Mouse (Mus musculus): Measurements from ENCODE around the gene Ifna15. TPM values are rescaled to one million over a fixed set of nuclear protein-coding genes. Genes with fewer than 3 reads are reported as not detected.

Ifna15 gene
- total and polyA plus RNA-seq, 3 experiments, result not detected

DNA sequence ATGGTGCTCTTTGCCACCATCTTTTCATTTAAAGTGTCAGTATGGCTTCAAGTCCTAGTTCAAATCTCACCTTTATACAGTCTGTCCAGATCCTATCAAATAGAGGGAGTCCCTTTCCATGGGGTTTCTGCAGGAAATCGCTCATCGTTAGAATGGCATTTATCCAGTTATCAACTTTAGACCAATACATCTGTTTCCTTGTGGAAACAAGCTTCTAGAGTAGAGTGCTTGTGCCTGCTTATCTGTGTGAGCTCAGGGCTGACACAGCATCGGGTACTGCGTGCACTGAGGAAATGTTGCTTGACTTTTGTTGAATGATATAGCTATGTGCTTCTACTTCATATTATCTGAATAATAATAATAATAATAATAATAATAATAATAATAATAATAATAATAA lies 44.3 kb downstream of the Ifna15 start:
- Histone ChIP-seq H3K79me2 (replicated peaks; ENCODE audit: control insufficient read depth, extremely low read depth, insufficient read depth, poor library complexity, severe bottlenecking) (no peaks in the 10 kb centered on the region), H3K27ac (ENCODE audit: insufficient read depth, low read depth) (no peak overlapping the region), H3K4me2 (ENCODE audit: insufficient read depth, low read depth, poor library complexity, severe bottlenecking) (no peak overlapping the region), H3K4me3 (replicated peaks in 1 of 3; ENCODE audit: low read depth in 2 of 3, low read length in 2 of 3, poor library complexity in 1 of 3) (no peak overlapping the region), H3K9me3 (replicated peaks; ENCODE audit: low read length) (no peaks in the 10 kb centered on the region), H3K36me3 (replicated peaks in 1 of 2; ENCODE audit: control insufficient read depth in 1 of 2, insufficient read depth in 1 of 2, low read length in 1 of 2) (no peaks in the 10 kb centered on the region), H3K27me3 (replicated peaks) (no peaks in the 10 kb centered on the region), H3K4me1 (ENCODE audit: control insufficient read depth in 1 of 2, insufficient read depth in 2 of 2) (peaks cover 0 to 3% of the 10 kb centered on the region in 2 experiments; a peak in 1 of 4 replicates), H3K9ac (ENCODE audit: insufficient read depth, low read depth) (no peak overlapping the region)
- in situ Hi-C loops (cut with MboI; ENCODE audit: low pct_ligation_motif_present, low pct_unique_long_range_greater_than_20kb, low sequenced_read_pairs), result no loop called here
- dilution Hi-C loops (cut with MboI; ENCODE audit: extremely low pct_ligation_motif_present, extremely low pct_unique_long_range_greater_than_20kb, low sequenced_read_pairs), result no loop called here
- no peak for DNase-seq (ENCODE audit: extremely low read depth)
- TF ChIP-seq JUND (conservative IDR thresholded peaks at IDR 0.05; ENCODE audit: low read depth, low read length) (no peak), UBTF (IDR thresholded peaks at IDR 0.05; ENCODE audit: low read depth, low read length) (no peak), ZNF384 (IDR thresholded peaks at IDR 0.05; ENCODE audit: low read depth, low read length) (no peak), NELFE (IDR thresholded peaks at IDR 0.05; ENCODE audit: low read depth, low read length) (no peak)

Other genes starting within 250 kb of the Ifna15 start
Only the 20 nearest of the 26 such genes appear.
- gene Hacd4, start 119.3 kb downstream of the Ifna15 start, total RNA-seq (2012; rRNA removed), result 0.17 and 0.21 TPM in 2 replicates
- gene Hacd4, start 119.3 kb downstream of the Ifna15 start, total RNA-seq (2014; rRNA removed), result not detected in 2 replicates
- 0.16 TPM in 1 of 2 replicates, not detected in the other for gene Hacd4, start 119.3 kb downstream of the Ifna15 start, polyA plus RNA-seq (2012; ENCODE audit: insufficient read length, low read depth)
- not detected in 2 replicates for gene Ifnb1, start 35.5 kb downstream of the Ifna15 start, total RNA-seq (2012; rRNA removed)
- gene Ifnb1, start 35.5 kb downstream of the Ifna15 start, total RNA-seq (2014; rRNA removed), result not detected in 2 replicates
- not detected in 2 replicates for gene Ifnb1, start 35.5 kb downstream of the Ifna15 start, polyA plus RNA-seq (2012; ENCODE audit: insufficient read length, low read depth)
- gene Ifna14, start 13.6 kb upstream of the Ifna15 start, total RNA-seq (2012; rRNA removed), result not detected in 2 replicates
- gene Ifna14, start 13.6 kb upstream of the Ifna15 start, total RNA-seq (2014; rRNA removed), result not detected in 2 replicates
- not detected in 2 replicates for gene Ifna14, start 13.6 kb upstream of the Ifna15 start, polyA plus RNA-seq (2012; ENCODE audit: insufficient read length, low read depth)
- not detected in 2 replicates for gene Ifna9, start 34.1 kb upstream of the Ifna15 start, total RNA-seq (2012; rRNA removed)
- not detected in 2 replicates for gene Ifna9, start 34.1 kb upstream of the Ifna15 start, total RNA-seq (2014; rRNA removed)
- gene Ifna9, start 34.1 kb upstream of the Ifna15 start, polyA plus RNA-seq (2012; ENCODE audit: insufficient read length, low read depth), result not detected in 2 replicates
- not detected in 2 replicates for gene Ifna12, start 45.1 kb upstream of the Ifna15 start, total RNA-seq (2012; rRNA removed)
- not detected in 2 replicates for gene Ifna12, start 45.1 kb upstream of the Ifna15 start, total RNA-seq (2014; rRNA removed)
- gene Ifna12, start 45.1 kb upstream of the Ifna15 start, polyA plus RNA-seq (2012; ENCODE audit: insufficient read length, low read depth), result not detected in 2 replicates
- not detected in 2 replicates for gene C87499, start 76.2 kb upstream of the Ifna15 start, total RNA-seq (2012; rRNA removed)
- gene C87499, start 76.2 kb upstream of the Ifna15 start, total RNA-seq (2014; rRNA removed), result not detected in 2 replicates
- not detected in 2 replicates for gene C87499, start 76.2 kb upstream of the Ifna15 start, polyA plus RNA-seq (2012; ENCODE audit: insufficient read length, low read depth)
- gene Ifna13, start 86.2 kb upstream of the Ifna15 start, total RNA-seq (2012; rRNA removed), result not detected in 2 replicates
- not detected in 2 replicates for gene Ifna13, start 86.2 kb upstream of the Ifna15 start, total RNA-seq (2014; rRNA removed)
- not detected in 2 replicates for gene Ifna13, start 86.2 kb upstream of the Ifna15 start, polyA plus RNA-seq (2012; ENCODE audit: insufficient read length, low read depth)
- gene Ifna16, start 118.7 kb upstream of the Ifna15 start, total RNA-seq (2012; rRNA removed), result not detected in 2 replicates
- not detected in 2 replicates for gene Ifna16, start 118.7 kb upstream of the Ifna15 start, total RNA-seq (2014; rRNA removed)
- not detected in 2 replicates for gene Ifna16, start 118.7 kb upstream of the Ifna15 start, polyA plus RNA-seq (2012; ENCODE audit: insufficient read length, low read depth)
- not detected in 2 replicates for gene Ifna2, start 125.7 kb upstream of the Ifna15 start, total RNA-seq (2012; rRNA removed)
- gene Ifna2, start 125.7 kb upstream of the Ifna15 start, total RNA-seq (2014; rRNA removed), result not detected in 2 replicates
- not detected in 2 replicates for gene Ifna2, start 125.7 kb upstream of the Ifna15 start, polyA plus RNA-seq (2012; ENCODE audit: insufficient read length, low read depth)
- gene Ifnab, start 133.1 kb upstream of the Ifna15 start, total RNA-seq (2012; rRNA removed), result not detected in 2 replicates
- gene Ifnab, start 133.1 kb upstream of the Ifna15 start, total RNA-seq (2014; rRNA removed), result not detected in 2 replicates
- gene Ifnab, start 133.1 kb upstream of the Ifna15 start, polyA plus RNA-seq (2012; ENCODE audit: insufficient read length, low read depth), result not detected in 2 replicates
- gene Gm26566, start 163.6 kb upstream of the Ifna15 start, total RNA-seq (2012; rRNA removed), result 10.2 and 11.9 TPM in 2 replicates
- gene Gm26566, start 163.6 kb upstream of the Ifna15 start, total RNA-seq (2014; rRNA removed), result not detected in 2 replicates
- 0.49 TPM in 1 of 2 replicates, not detected in the other for gene Gm26566, start 163.6 kb upstream of the Ifna15 start, polyA plus RNA-seq (2012; ENCODE audit: insufficient read length, low read depth)
- gene Klhl9, start 164.2 kb upstream of the Ifna15 start, total RNA-seq (2012; rRNA removed), result 40.0 and 42.2 TPM in 2 replicates
- 51.6 and 55.2 TPM in 2 replicates for gene Klhl9, start 164.2 kb upstream of the Ifna15 start, total RNA-seq (2014; rRNA removed)
- 16.1 and 19.1 TPM in 2 replicates for gene Klhl9, start 164.2 kb upstream of the Ifna15 start, polyA plus RNA-seq (2012; ENCODE audit: insufficient read length, low read depth)
- not detected in 2 replicates for gene Gm13271, start 196.6 kb upstream of the Ifna15 start, total RNA-seq (2012; rRNA removed)
- not detected in 2 replicates for gene Gm13271, start 196.6 kb upstream of the Ifna15 start, total RNA-seq (2014; rRNA removed)
- gene Gm13271, start 196.6 kb upstream of the Ifna15 start, polyA plus RNA-seq (2012; ENCODE audit: insufficient read length, low read depth), result not detected in 2 replicates
- not detected in 2 replicates for gene Gm13283, start 201.9 kb upstream of the Ifna15 start, total RNA-seq (2012; rRNA removed)
- not detected in 2 replicates for gene Gm13283, start 201.9 kb upstream of the Ifna15 start, total RNA-seq (2014; rRNA removed)
- gene Gm13283, start 201.9 kb upstream of the Ifna15 start, polyA plus RNA-seq (2012; ENCODE audit: insufficient read length, low read depth), result not detected in 2 replicates
- not detected in 2 replicates for gene Gm13290, start 215.6 kb upstream of the Ifna15 start, total RNA-seq (2012; rRNA removed)
- not detected in 2 replicates for gene Gm13290, start 215.6 kb upstream of the Ifna15 start, total RNA-seq (2014; rRNA removed)
- gene Gm13290, start 215.6 kb upstream of the Ifna15 start, polyA plus RNA-seq (2012; ENCODE audit: insufficient read length, low read depth), result not detected in 2 replicates
- gene Gm13289, start 218.7 kb upstream of the Ifna15 start, total RNA-seq (2012; rRNA removed), result not detected in 2 replicates
- not detected in 2 replicates for gene Gm13289, start 218.7 kb upstream of the Ifna15 start, total RNA-seq (2014; rRNA removed)
- gene Gm13289, start 218.7 kb upstream of the Ifna15 start, polyA plus RNA-seq (2012; ENCODE audit: insufficient read length, low read depth), result not detected in 2 replicates
- not detected in 2 replicates for gene Gm13272, start 221.6 kb upstream of the Ifna15 start, total RNA-seq (2012; rRNA removed)
- gene Gm13272, start 221.6 kb upstream of the Ifna15 start, total RNA-seq (2014; rRNA removed), result not detected in 2 replicates
- not detected in 2 replicates for gene Gm13272, start 221.6 kb upstream of the Ifna15 start, polyA plus RNA-seq (2012; ENCODE audit: insufficient read length, low read depth)
- not detected in 2 replicates for gene Ifnz, start 223.9 kb upstream of the Ifna15 start, total RNA-seq (2012; rRNA removed)
- gene Ifnz, start 223.9 kb upstream of the Ifna15 start, total RNA-seq (2014; rRNA removed), result not detected in 2 replicates
- gene Ifnz, start 223.9 kb upstream of the Ifna15 start, polyA plus RNA-seq (2012; ENCODE audit: insufficient read length, low read depth), result not detected in 2 replicates
- not detected in 2 replicates for gene Gm13276, start 227.5 kb upstream of the Ifna15 start, total RNA-seq (2012; rRNA removed)
- not detected in 2 replicates for gene Gm13276, start 227.5 kb upstream of the Ifna15 start, total RNA-seq (2014; rRNA removed)
- not detected in 2 replicates for gene Gm13276, start 227.5 kb upstream of the Ifna15 start, polyA plus RNA-seq (2012; ENCODE audit: insufficient read length, low read depth)
- gene Gm13277, start 230.4 kb upstream of the Ifna15 start, total RNA-seq (2012; rRNA removed), result not detected in 2 replicates
- gene Gm13277, start 230.4 kb upstream of the Ifna15 start, total RNA-seq (2014; rRNA removed), result not detected in 2 replicates
- gene Gm13277, start 230.4 kb upstream of the Ifna15 start, polyA plus RNA-seq (2012; ENCODE audit: insufficient read length, low read depth), result not detected in 2 replicates

All from CH12.LX (cell line).